Mouse (Mus musculus): ENCODE results near the gene Ctcfl. TPM values are rescaled to one million over a fixed set of nuclear protein-coding genes. Genes with fewer than 3 reads are reported as not detected.

Gene Ctcfl
- polyA plus RNA-seq, 1 experiment from 2014 or later, result 0.02 TPM

GRCm38 (mm10) chr2:173083106-173083505, 36.2 kb downstream of the Ctcfl start:
- 45% methylated on average over 9 of the region's 9 CpGs for WGBS (ENCODE audit: insufficient replicate concordance)
- H3K9ac ChIP-seq, result peak overlapping the region; percentile 51; the same call in 1 of the 2 replicates

GRCm38 (mm10) chr2:173082706-173083105, 36.6 kb downstream of the Ctcfl start:
- no peaks in the 10 kb centered on the region for H3K36me3 ChIP-seq
- no peak overlapping the region for H3K4me2 ChIP-seq
- ATAC-seq (ENCODE audit: low read depth) (no peak), DNase-seq (no peak)
- H3K27ac ChIP-seq, result no peak overlapping the region
- peaks cover 21% of the 10 kb centered on the region for H3K4me1 ChIP-seq (replicated peaks)
- H3K4me3 ChIP-seq (replicated peaks), result no peak overlapping the region
- 0 out of 2 replicates have a peak, but pooled peaks cover 2% of the 10 kb centered on the region for H3K27me3 ChIP-seq
- H3K9ac ChIP-seq, result no peak overlapping the region
- H3K9me3 ChIP-seq (replicated peaks), result no peaks in the 10 kb centered on the region
- 65% methylated on average over 3 of the region's 3 CpGs for WGBS (ENCODE audit: insufficient replicate concordance)

More at GRCm38 (mm10) chr2:173083106-173083505, 36.2 kb downstream of the Ctcfl start:
- peaks cover 21% of the 10 kb centered on the region for H3K4me1 ChIP-seq (replicated peaks)
- no peak for DNase-seq
- H3K4me3 ChIP-seq (replicated peaks), result no peak overlapping the region
- no peaks in the 10 kb centered on the region for H3K36me3 ChIP-seq
- ATAC-seq (ENCODE audit: low read depth), result no peak
- H3K9me3 ChIP-seq (replicated peaks), result no peaks in the 10 kb centered on the region
- H3K27me3 ChIP-seq, result 0 out of 2 replicates have a peak, but pooled peaks cover 2% of the 10 kb centered on the region
- peak overlapping the region; percentile 52 for H3K4me2 ChIP-seq
- no peak overlapping the region for H3K27ac ChIP-seq

- Histone ChIP-seq H3K27me3 (0 out of 2 replicates have a peak, but pooled peaks cover 2% of the 10 kb centered on the region), H3K4me1 (replicated peaks) (peaks cover 21% of the 10 kb centered on the region), H3K4me3 (replicated peaks) (no peak overlapping the region), H3K27ac (no peak overlapping the region), H3K9me3 (replicated peaks) (no peaks in the 10 kb centered on the region), H3K36me3 (no peaks in the 10 kb centered on the region), H3K9ac (no peak overlapping the region; the same call in 1 of the 2 replicates), H3K4me2 (peak overlapping the region; percentile 12; the same call in 1 of the 2 replicates)
- ATAC-seq (ENCODE audit: low read depth) (peak; percentile 54), DNase-seq (peak; percentile 69)
- WGBS (ENCODE audit: insufficient replicate concordance), result 33% methylated on average over 10 of the region's 10 CpGs
These were observed 38.5 kb downstream of the Ctcfl start for GRCm38 (mm10) chr2:173080785-173081241.

- H3K9me3 ChIP-seq (replicated peaks), result no peaks in the 10 kb centered on the region
- H3K9ac ChIP-seq, result no peak overlapping the region
- peaks cover 21% of the 10 kb centered on the region for H3K4me1 ChIP-seq (replicated peaks)
- 0 out of 2 replicates have a peak, but pooled peaks cover 2% of the 10 kb centered on the region for H3K27me3 ChIP-seq
- H3K27ac ChIP-seq, result no peak overlapping the region
- H3K4me2 ChIP-seq, result no peak overlapping the region
- ATAC-seq (ENCODE audit: low read depth) (no peak), DNase-seq (no peak)
- no peaks in the 10 kb centered on the region for H3K36me3 ChIP-seq
- WGBS (ENCODE audit: insufficient replicate concordance), result 58% methylated on average over 10 of the region's 10 CpGs
- H3K4me3 ChIP-seq (replicated peaks), result no peak overlapping the region
These were observed 39.4 kb downstream of the Ctcfl start for GRCm38 (mm10) chr2:173079766-173080549.

- Histone ChIP-seq H3K9me3 (replicated peaks) (no peaks in the 10 kb centered on the region), H3K27ac (no peak overlapping the region), H3K27me3 (0 out of 2 replicates have a peak, but pooled peaks cover 2% of the 10 kb centered on the region), H3K4me3 (replicated peaks) (no peak overlapping the region), H3K4me2 (no peak overlapping the region), H3K9ac (no peak overlapping the region), H3K36me3 (no peaks in the 10 kb centered on the region), H3K4me1 (replicated peaks) (peaks cover 5% of the 10 kb centered on the region)
- DNase-seq (no peak), ATAC-seq (ENCODE audit: low read depth) (no peak)
- WGBS (ENCODE audit: insufficient replicate concordance), result 45% methylated on average over 9 of the region's 9 CpGs
These were observed 42.4 kb downstream of the Ctcfl start for GRCm38 (mm10) chr2:173076921-173077320.

- Histone ChIP-seq H3K4me2 (no peak overlapping the region), H3K9me3 (replicated peaks) (no peaks in the 10 kb centered on the region), H3K27ac (no peak overlapping the region), H3K9ac (no peak overlapping the region), H3K4me1 (replicated peaks) (no peaks in the 10 kb centered on the region), H3K36me3 (no peaks in the 10 kb centered on the region), H3K4me3 (replicated peaks) (no peak overlapping the region), H3K27me3 (no peaks in the 10 kb centered on the region)
- DNase-seq (no peak), ATAC-seq (ENCODE audit: low read depth) (no peak)
- 69% methylated on average over 5 of the region's 5 CpGs for WGBS (ENCODE audit: insufficient replicate concordance)
These were observed 45.7 kb downstream of the Ctcfl start for GRCm38 (mm10) chr2:173073666-173074065.

GRCm38 (mm10) chr2:173072948-173073347, 46.4 kb downstream of the Ctcfl start:
- Histone ChIP-seq H3K4me1 (replicated peaks) (no peaks in the 10 kb centered on the region), H3K9ac (no peak overlapping the region), H3K4me2 (no peak overlapping the region), H3K9me3 (replicated peaks) (peaks cover 5% of the 10 kb centered on the region; the same call in 1 of the 2 replicates), H3K27me3 (no peaks in the 10 kb centered on the region), H3K36me3 (no peaks in the 10 kb centered on the region), H3K4me3 (replicated peaks) (no peak overlapping the region), H3K27ac (no peak overlapping the region)
- ATAC-seq (ENCODE audit: low read depth) (no peak), DNase-seq (no peak)
- WGBS (ENCODE audit: insufficient replicate concordance), result 58% methylated on average over 7 of the region's 7 CpGs

- peaks cover 5% of the 10 kb centered on the region; the same call in 1 of the 2 replicates for H3K9me3 ChIP-seq (replicated peaks)
- ATAC-seq (ENCODE audit: low read depth) (no peak), DNase-seq (no peak)
- no peak overlapping the region for H3K9ac ChIP-seq
- no peak overlapping the region for H3K27ac ChIP-seq
- peaks cover 31% of the 10 kb centered on the region for H3K4me1 ChIP-seq (replicated peaks)
- no peaks in the 10 kb centered on the region for H3K36me3 ChIP-seq
- 68% methylated on average over 2 of the region's 2 CpGs for WGBS (ENCODE audit: insufficient replicate concordance)
- no peak overlapping the region for H3K4me3 ChIP-seq (replicated peaks)
- H3K27me3 ChIP-seq, result no peaks in the 10 kb centered on the region; the same call in 1 of the 2 replicates
- no peak overlapping the region for H3K4me2 ChIP-seq
These were observed 54.5 kb downstream of the Ctcfl start for GRCm38 (mm10) chr2:173064864-173065263.

- WGBS (ENCODE audit: insufficient replicate concordance), result 71% methylated on average over 1 of the region's 1 CpGs
- Histone ChIP-seq H3K9me3 (replicated peaks) (peaks cover 3% of the 10 kb centered on the region; the same call in 1 of the 2 replicates), H3K4me3 (replicated peaks) (no peak overlapping the region), H3K36me3 (no peaks in the 10 kb centered on the region), H3K27me3 (no peaks in the 10 kb centered on the region; the same call in 1 of the 2 replicates), H3K9ac (no peak overlapping the region), H3K27ac (no peak overlapping the region), H3K4me2 (no peak overlapping the region), H3K4me1 (replicated peaks) (peaks cover 37% of the 10 kb centered on the region)
- DNase-seq (no peak), ATAC-seq (ENCODE audit: low read depth) (no peak)
These were observed 56.1 kb downstream of the Ctcfl start for GRCm38 (mm10) chr2:173063219-173063618.

GRCm38 (mm10) chr2:173061443-173062351, 57.6 kb downstream of the Ctcfl start:
- WGBS (ENCODE audit: insufficient replicate concordance), result 26% methylated on average over 15 of the region's 15 CpGs
- H3K4me3 ChIP-seq (replicated peaks), result peak overlapping the region; percentile 14; the same call in 1 of the 2 replicates
- DNase-seq, result no peak
- peaks cover 52% of the 10 kb centered on the region for H3K4me1 ChIP-seq (replicated peaks)
- H3K27me3 ChIP-seq, result no peaks in the 10 kb centered on the region; the same call in 1 of the 2 replicates
- peak overlapping the region; percentile 25; the same call in 1 of the 2 replicates for H3K4me2 ChIP-seq
- 0 out of 2 replicates have a peak overlapping the region, but pooled peaks have one; percentile 22 for H3K9ac ChIP-seq
- no peaks in the 10 kb centered on the region for H3K9me3 ChIP-seq (replicated peaks)
- ATAC-seq (ENCODE audit: low read depth), result peak; percentile 40; the same call in 1 of the 2 replicates
- peak overlapping the region; percentile 59; the same call in 1 of the 2 replicates for H3K27ac ChIP-seq
- H3K36me3 ChIP-seq, result no peaks in the 10 kb centered on the region

All from liver, embryonic 13.5 days (tissue).